Mouse (Mus musculus): ENCODE results near the gene C1qtnf7. TPM values are rescaled to one million over a fixed set of nuclear protein-coding genes. Genes with fewer than 3 reads are reported as not detected.

Gene C1qtnf7
- polyA plus RNA-seq (2011; ENCODE audit: insufficient read length, low read depth, missing spikeins), result 1.0 and 4.8 TPM in 2 replicates

DNA sequence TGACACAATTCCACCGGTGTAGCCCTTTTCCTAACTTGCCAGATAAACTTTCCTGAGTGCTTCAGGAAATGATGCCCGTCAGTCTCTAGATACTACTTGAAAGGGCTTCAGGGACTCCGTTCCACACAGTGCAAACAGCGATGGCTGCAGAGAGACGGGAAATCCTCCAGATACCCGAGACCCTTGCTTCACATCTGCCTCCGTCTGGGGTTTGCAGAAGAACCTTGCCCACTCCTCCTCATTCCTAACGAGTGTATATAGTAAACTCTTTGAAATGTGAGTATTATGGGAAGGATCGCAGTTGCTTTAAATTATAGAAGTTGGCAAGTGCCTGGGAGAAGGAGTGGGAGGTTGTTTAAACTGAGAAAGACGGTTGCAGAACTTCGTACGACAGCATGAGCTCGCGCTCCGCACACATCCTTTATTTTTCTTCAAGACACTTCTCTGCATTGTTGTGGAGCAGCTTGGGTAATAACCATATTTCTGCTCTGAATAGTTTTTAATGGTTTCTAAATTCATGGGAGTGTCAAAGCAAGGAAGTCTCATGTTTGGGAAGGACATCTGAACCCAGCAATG lies at the start of gene C1qtnf7:
TSS of gene C1qtnf7 (plus strand) at position 138 of the 576 bp plus-strand sequence.
- H3K4me3 ChIP-seq (ENCODE audit: insufficient read depth, low read length), result peak within 1 kb of the TSS; percentile 13; the same call in 1 of the 2 replicates
- H3K27ac ChIP-seq (ENCODE audit: insufficient read depth, low read length), result peak within 1 kb of the TSS; percentile 37; the same call in 1 of the 2 replicates
- no peaks in the 10 kb centered on the region; the same call in 1 of the 2 replicates for H3K4me1 ChIP-seq (ENCODE audit: control insufficient read depth, insufficient read depth, low read length)
- TF ChIP-seq POLR2A (IDR thresholded peaks at IDR 0.05; ENCODE audit: low read depth, low read length), result no peak
- no peak for TF ChIP-seq CTCF (IDR thresholded peaks at IDR 0.05; ENCODE audit: borderline replicate concordance, insufficient read depth, low read length)

DNA sequence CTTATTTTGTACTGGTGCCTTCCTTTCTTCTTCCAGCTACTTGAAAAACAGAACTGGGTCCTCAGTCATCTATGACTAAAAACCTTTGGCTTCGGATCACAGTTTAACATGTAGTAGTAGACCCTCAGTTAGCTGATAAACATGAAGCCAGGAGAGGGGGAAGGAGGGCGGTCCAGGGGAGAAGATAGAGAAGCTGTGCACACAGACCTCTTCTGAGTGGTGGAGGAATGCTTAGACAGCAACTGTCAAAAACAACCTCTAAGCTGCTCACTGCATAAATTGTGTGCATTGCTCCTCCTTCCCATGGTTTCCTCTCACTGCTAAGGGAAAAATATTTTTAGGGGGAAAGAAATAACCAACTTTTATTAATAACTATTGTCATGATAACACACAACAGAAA lies 48.6 kb upstream of the C1qtnf7 start:
- no peak overlapping the region for H3K27ac ChIP-seq (ENCODE audit: insufficient read depth, low read length)
- H3K4me3 ChIP-seq (ENCODE audit: insufficient read depth, low read length), result no peak overlapping the region
- no peaks in the 10 kb centered on the region for H3K4me1 ChIP-seq (ENCODE audit: control insufficient read depth, insufficient read depth, low read length)
- TF ChIP-seq POLR2A (IDR thresholded peaks at IDR 0.05; ENCODE audit: low read depth, low read length), result no peak
- TF ChIP-seq CTCF (IDR thresholded peaks at IDR 0.05; ENCODE audit: borderline replicate concordance, insufficient read depth, low read length), result no peak

DNA sequence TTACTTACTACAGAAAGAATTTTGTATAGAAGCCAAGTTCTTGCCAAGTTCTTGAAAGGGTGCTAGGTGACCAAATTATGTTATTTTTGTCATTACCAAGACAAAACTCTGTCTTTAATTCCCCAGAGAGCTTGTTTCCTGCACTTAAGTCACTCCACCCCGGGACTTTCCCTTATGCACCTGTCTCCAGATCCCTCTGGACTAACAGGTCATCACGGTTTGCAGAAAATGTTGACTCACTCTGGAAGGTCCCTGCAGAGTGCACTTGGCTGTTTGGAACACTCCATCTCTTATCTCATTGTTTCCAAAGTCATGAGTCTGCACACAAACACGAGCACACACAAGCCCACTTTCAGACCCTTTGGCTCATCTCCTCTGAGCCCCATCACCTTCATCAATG lies 48.1 kb upstream of the C1qtnf7 start:
- no peak for TF ChIP-seq CTCF (IDR thresholded peaks at IDR 0.05; ENCODE audit: borderline replicate concordance, insufficient read depth, low read length)
- no peak for TF ChIP-seq POLR2A (IDR thresholded peaks at IDR 0.05; ENCODE audit: low read depth, low read length)
- Histone ChIP-seq H3K4me1 (ENCODE audit: control insufficient read depth, insufficient read depth, low read length) (no peaks in the 10 kb centered on the region), H3K27ac (ENCODE audit: insufficient read depth, low read length) (no peak overlapping the region), H3K4me3 (ENCODE audit: insufficient read depth, low read length) (no peak overlapping the region)

DNA sequence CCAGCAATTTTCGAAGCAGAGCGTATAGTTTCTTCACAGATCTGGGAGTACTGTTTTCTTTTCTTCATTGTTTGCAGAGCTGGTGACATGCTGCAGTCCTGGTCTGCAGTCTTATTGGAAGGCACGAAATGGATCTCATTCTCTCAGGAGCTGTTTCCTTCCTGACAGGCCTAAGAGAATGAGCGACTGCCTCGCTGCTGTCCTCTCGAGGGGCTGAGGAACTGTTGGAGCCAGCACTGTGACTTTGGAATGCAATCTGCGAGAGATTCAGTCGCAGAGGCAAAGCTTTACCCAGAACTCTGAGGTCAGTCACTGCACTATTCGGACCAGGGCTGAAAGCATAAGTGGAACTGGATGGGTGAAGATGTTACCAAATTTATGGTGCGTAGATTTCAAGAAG lies 46.4 kb upstream of the C1qtnf7 start:
- Histone ChIP-seq H3K27ac (ENCODE audit: insufficient read depth, low read length) (no peak overlapping the region), H3K4me1 (ENCODE audit: control insufficient read depth, insufficient read depth, low read length) (no peaks in the 10 kb centered on the region), H3K4me3 (ENCODE audit: insufficient read depth, low read length) (no peak overlapping the region)
- TF ChIP-seq CTCF (IDR thresholded peaks at IDR 0.05; ENCODE audit: borderline replicate concordance, insufficient read depth, low read length) (no peak), POLR2A (IDR thresholded peaks at IDR 0.05; ENCODE audit: low read depth, low read length) (no peak)

DNA sequence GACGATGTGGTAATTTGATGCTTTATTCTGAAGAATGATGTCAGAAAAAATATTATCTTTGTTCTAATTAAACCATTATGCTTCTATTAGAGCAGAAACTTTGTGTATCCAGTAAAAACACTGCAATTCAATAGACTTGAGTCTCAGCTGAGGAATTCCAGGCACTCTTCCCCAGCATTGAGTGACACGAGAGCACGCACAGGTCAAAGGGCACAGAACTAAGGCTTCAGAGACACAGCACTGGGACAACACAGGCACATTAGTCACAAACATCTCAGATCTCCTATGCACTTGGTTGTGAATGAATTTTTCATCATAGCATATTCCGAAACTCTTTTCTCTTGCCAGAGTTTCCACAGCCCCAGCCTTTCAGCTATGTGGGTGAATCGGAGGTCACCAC lies 37.4 kb upstream of the C1qtnf7 start:
- Histone ChIP-seq H3K4me3 (ENCODE audit: insufficient read depth, low read length) (no peak overlapping the region), H3K4me1 (ENCODE audit: control insufficient read depth, insufficient read depth, low read length) (no peaks in the 10 kb centered on the region), H3K27ac (ENCODE audit: insufficient read depth, low read length) (no peak overlapping the region)
- TF ChIP-seq CTCF (IDR thresholded peaks at IDR 0.05; ENCODE audit: borderline replicate concordance, insufficient read depth, low read length) (no peak), POLR2A (IDR thresholded peaks at IDR 0.05; ENCODE audit: low read depth, low read length) (no peak)

DNA sequence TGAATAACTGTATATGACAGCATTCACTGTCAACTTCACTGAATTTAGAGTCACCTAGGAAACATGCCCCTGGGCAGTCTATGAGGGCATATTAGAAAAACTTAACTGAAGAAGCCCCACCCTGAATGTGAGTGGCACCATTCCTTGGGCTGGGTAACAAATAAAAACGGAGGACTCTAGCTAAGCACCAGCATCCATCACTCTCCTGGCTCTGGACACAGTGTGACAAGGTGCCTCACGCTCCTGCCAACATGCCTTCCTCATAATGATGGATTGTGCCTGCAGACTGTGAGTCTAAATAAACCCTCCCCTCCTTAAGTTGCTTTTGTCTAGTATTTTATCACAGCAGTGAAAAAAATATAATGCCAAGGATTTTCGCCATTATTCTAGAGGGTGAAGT lies 35.3 kb upstream of the C1qtnf7 start:
- no peak overlapping the region for H3K4me3 ChIP-seq (ENCODE audit: insufficient read depth, low read length)

DNA sequence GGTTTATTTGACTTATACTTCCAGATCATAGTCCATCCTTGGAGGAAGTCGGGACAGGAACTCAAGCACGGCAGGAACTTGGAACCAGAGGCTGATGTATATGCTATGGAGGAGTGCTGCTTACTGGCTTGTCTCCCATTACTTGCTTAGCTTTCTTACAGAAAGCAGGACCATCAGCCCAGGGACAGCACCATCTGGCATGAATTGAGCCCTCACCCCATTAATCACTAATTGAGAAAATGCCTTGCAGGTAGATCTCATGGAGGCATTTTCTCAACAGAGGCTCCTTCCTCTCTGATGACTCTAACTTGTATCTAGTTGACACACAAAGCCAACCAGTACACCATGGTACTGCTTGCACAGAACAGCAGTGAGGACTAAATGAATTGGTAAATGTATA lies 34.6 kb upstream of the C1qtnf7 start:
- TF ChIP-seq POLR2A (IDR thresholded peaks at IDR 0.05; ENCODE audit: low read depth, low read length), result no peak
- TF ChIP-seq CTCF (IDR thresholded peaks at IDR 0.05; ENCODE audit: borderline replicate concordance, insufficient read depth, low read length), result no peak
- Histone ChIP-seq H3K4me3 (ENCODE audit: insufficient read depth, low read length) (no peak overlapping the region), H3K4me1 (ENCODE audit: control insufficient read depth, insufficient read depth, low read length) (no peaks in the 10 kb centered on the region), H3K27ac (ENCODE audit: insufficient read depth, low read length) (no peak overlapping the region)

More for the DNA sequence above, 35.3 kb upstream of the C1qtnf7 start:
- TF ChIP-seq CTCF (IDR thresholded peaks at IDR 0.05; ENCODE audit: borderline replicate concordance, insufficient read depth, low read length) (no peak), POLR2A (IDR thresholded peaks at IDR 0.05; ENCODE audit: low read depth, low read length) (no peak)
- Histone ChIP-seq H3K4me1 (ENCODE audit: control insufficient read depth, insufficient read depth, low read length) (no peaks in the 10 kb centered on the region), H3K27ac (ENCODE audit: insufficient read depth, low read length) (no peak overlapping the region)

DNA sequence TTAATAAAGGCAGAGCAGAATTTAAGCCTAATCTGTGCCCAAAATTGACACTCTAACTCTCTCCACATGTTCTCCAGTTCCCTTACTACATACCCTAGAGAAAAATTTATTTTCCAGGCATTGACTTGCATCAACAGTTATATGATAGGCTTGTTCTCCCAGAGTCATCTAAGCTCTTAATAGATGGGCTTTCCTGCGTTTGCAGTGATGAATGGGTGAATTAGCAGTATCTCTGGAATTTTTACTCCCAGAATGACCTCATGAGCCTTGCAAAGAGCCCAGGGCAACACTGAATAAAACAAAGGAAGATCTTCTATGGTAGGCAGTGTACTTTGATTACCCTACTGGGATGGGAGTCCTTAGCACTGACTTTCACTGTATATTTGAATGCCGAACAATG lies 33.5 kb upstream of the C1qtnf7 start:
- TF ChIP-seq CTCF (IDR thresholded peaks at IDR 0.05; ENCODE audit: borderline replicate concordance, insufficient read depth, low read length), result no peak
- no peak for TF ChIP-seq POLR2A (IDR thresholded peaks at IDR 0.05; ENCODE audit: low read depth, low read length)
- Histone ChIP-seq H3K4me1 (ENCODE audit: control insufficient read depth, insufficient read depth, low read length) (no peaks in the 10 kb centered on the region), H3K27ac (ENCODE audit: insufficient read depth, low read length) (no peak overlapping the region), H3K4me3 (ENCODE audit: insufficient read depth, low read length) (no peak overlapping the region)

DNA sequence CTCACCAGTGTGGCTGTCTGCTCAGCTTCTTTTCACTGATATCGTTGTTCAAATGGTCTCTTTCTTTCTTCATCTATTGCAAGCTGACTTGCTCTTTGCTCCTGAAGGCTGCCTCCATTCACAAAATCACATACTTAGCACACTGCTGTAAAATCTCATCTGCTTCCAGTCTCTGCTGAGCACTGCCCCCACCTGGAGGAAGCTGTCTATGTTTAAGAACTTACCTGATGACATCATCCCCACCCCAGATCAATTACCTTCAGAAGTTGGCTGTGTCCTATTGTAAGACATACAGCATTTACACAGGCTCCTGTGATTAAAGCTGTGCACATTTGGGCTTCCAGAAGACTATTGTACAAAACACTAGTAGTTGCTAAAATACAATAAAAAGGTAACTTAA lies 13.5 kb upstream of the C1qtnf7 start:
- Histone ChIP-seq H3K4me3 (ENCODE audit: insufficient read depth, low read length) (no peak overlapping the region), H3K27ac (ENCODE audit: insufficient read depth, low read length) (no peak overlapping the region), H3K4me1 (ENCODE audit: control insufficient read depth, insufficient read depth, low read length) (no peaks in the 10 kb centered on the region)
- no peak for TF ChIP-seq CTCF (IDR thresholded peaks at IDR 0.05; ENCODE audit: borderline replicate concordance, insufficient read depth, low read length)
- TF ChIP-seq POLR2A (IDR thresholded peaks at IDR 0.05; ENCODE audit: low read depth, low read length), result no peak

DNA sequence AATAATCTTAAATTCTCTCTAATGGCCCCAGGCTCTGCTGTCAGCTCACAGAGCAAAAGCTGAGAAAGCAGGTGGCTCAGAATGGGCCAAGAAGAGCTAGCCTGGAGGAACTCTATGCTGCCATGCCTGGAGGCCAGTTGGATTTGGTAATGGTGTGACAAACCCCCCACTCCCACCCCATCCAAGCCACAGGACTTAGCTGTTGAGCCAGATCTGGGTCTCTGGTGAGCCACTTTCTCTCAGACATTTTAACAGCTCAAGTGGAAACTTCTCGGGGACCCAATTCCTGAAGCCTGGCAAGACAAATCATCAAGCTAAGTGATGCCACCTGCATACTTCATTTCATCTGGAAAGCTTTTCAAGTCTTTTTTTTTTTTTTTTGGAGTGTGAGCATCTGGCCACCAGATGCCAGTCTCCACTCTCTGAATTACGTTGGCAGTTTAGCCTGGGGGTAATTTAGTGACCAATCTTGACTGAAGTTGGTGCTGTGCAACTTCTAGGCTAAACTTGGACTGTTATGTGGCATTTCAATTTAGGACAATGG lies 11.0 kb upstream of the C1qtnf7 start:
- no peak overlapping the region for H3K27ac ChIP-seq (ENCODE audit: insufficient read depth, low read length)
- TF ChIP-seq CTCF (IDR thresholded peaks at IDR 0.05; ENCODE audit: borderline replicate concordance, insufficient read depth, low read length), result no peak
- no peak for TF ChIP-seq POLR2A (IDR thresholded peaks at IDR 0.05; ENCODE audit: low read depth, low read length)
- no peak overlapping the region for H3K4me3 ChIP-seq (ENCODE audit: insufficient read depth, low read length)
- H3K4me1 ChIP-seq (ENCODE audit: control insufficient read depth, insufficient read depth, low read length), result peaks cover 6% of the 10 kb centered on the region

All from embryonic fibroblast, embryonic 13.5 days (primary cell).